ENCODE assay signal across 8 mouse cellular contexts in genomic region chr1:194618841-194619311, GRCm38 (mm10). TPM values are rescaled to one million over a fixed set of nuclear protein-coding genes. Genes with fewer than 3 reads are reported as not detected.
A peak's percentile ranks its signal among the peaks of the same experiment; 100 is the strongest.
DNase-seq lines count a peak whose midpoint lies in the region; ATAC-seq and TF ChIP-seq lines count a peak whose summit lies in the region.

No protein-coding gene starts in this region.

- DNase-seq in 416B (ENCODE audit: low read depth) (peak; percentile 41), liver (peak; percentile 76)
- peak; percentile 96 for DNase-seq in brain, embryonic 14.5 days (ENCODE audit: low read depth)

- H3K27me3 ChIP-seq in embryonic facial prominence, embryonic 15.5 days: no peaks in the 10 kb centered on the region
- no peaks in the 10 kb centered on the region; the same call in 1 of the 2 replicates for H3K27me3 ChIP-seq in heart, embryonic 11.5 days (ENCODE audit: control insufficient read depth, insufficient read depth, low read length)
- peaks cover 4% of the 10 kb centered on the region; the same call in 1 of the 2 replicates for H3K27me3 ChIP-seq in kidney, embryonic 15.5 days
- no peaks in the 10 kb centered on the region for H3K27me3 ChIP-seq in myocyte (ENCODE audit: control insufficient read depth, insufficient read depth, insufficient read length)
- no peaks in the 10 kb centered on the region for H3K27me3 ChIP-seq in stomach, embryonic 16.5 days (ENCODE audit: control insufficient read depth, insufficient read depth, low read length)

- H3K4me2 ChIP-seq in embryonic facial prominence, embryonic 15.5 days (replicated peaks): peak overlapping the region; percentile 91
- peak overlapping the region; percentile 91 for H3K4me2 ChIP-seq in heart, embryonic 11.5 days
- H3K4me2 ChIP-seq in kidney, embryonic 15.5 days: peak overlapping the region; percentile 93
- peak overlapping the region; percentile 98 for H3K4me2 ChIP-seq in myocyte (ENCODE audit: low read depth)
- H3K4me2 ChIP-seq in stomach, embryonic 16.5 days (ENCODE audit: low read depth, low read length): peak overlapping the region; percentile 93

- H3K4me1 ChIP-seq in embryonic facial prominence, embryonic 15.5 days: peaks cover 46% of the 10 kb centered on the region
- H3K4me1 ChIP-seq in heart, embryonic 11.5 days (ENCODE audit: control insufficient read depth, insufficient read depth, low read length): peaks cover 15% of the 10 kb centered on the region
- H3K4me1 ChIP-seq in kidney, embryonic 15.5 days: peaks cover 40% of the 10 kb centered on the region
- peaks cover 29% of the 10 kb centered on the region for H3K4me1 ChIP-seq in stomach, embryonic 16.5 days (ENCODE audit: control insufficient read depth, insufficient read depth, low read length)

- peak; percentile 63; the same call in 1 of the 2 replicates for TF ChIP-seq CTCF in brain, embryonic 14.5 days (IDR thresholded peaks at IDR 0.05; ENCODE audit: borderline replicate concordance, extremely low read depth, insufficient read depth, insufficient read length)

- H3K4me3 ChIP-seq in embryonic facial prominence, embryonic 15.5 days (replicated peaks): peak overlapping the region; percentile 79
- H3K4me3 ChIP-seq in heart, embryonic 11.5 days (ENCODE audit: low read depth, low read length): peak overlapping the region; percentile 85
- peak overlapping the region; percentile 76 for H3K4me3 ChIP-seq in kidney, embryonic 15.5 days (replicated peaks)
- peak overlapping the region; percentile 81 for H3K4me3 ChIP-seq in myocyte
- peak overlapping the region; percentile 93 for H3K4me3 ChIP-seq in stomach, embryonic 16.5 days (replicated peaks; ENCODE audit: low read length)

- H3ac ChIP-seq in myocyte (ENCODE audit: control insufficient read depth, insufficient read length): peak overlapping the region; percentile 60

- 2% methylated on average over 19 of the region's 19 CpGs for WGBS in embryonic facial prominence, embryonic 15.5 days
- WGBS in heart, embryonic 11.5 days (ENCODE audit: insufficient replicate concordance): 3% methylated on average over 19 of the region's 19 CpGs
- 2% methylated on average over 19 of the region's 19 CpGs for WGBS in kidney, embryonic 15.5 days
- WGBS in stomach, embryonic 16.5 days: 1% methylated on average over 19 of the region's 19 CpGs

- no peak for TF ChIP-seq POLR2A in brain, embryonic 14.5 days (IDR thresholded peaks at IDR 0.05; ENCODE audit: borderline replicate concordance, extremely low read depth, insufficient read depth, insufficient read length, poor library complexity, severe bottlenecking)
- TF ChIP-seq POLR2A in myocyte (IDR thresholded peaks at IDR 0.05; ENCODE audit: insufficient read length, low read depth): no peak

- no peak overlapping the region for H3K9ac ChIP-seq in embryonic facial prominence, embryonic 15.5 days
- no peak overlapping the region for H3K9ac ChIP-seq in heart, embryonic 11.5 days (ENCODE audit: low read depth, low read length)
- H3K9ac ChIP-seq in kidney, embryonic 15.5 days: peak overlapping the region; percentile 71; the same call in 1 of the 2 replicates
- H3K9ac ChIP-seq in stomach, embryonic 16.5 days (ENCODE audit: low read length): peak overlapping the region; percentile 93; the same call in 1 of the 2 replicates

- peaks cover 26% of the 10 kb centered on the region for H3K79me2 ChIP-seq in myocyte (ENCODE audit: control insufficient read depth, insufficient read depth)

- no peak overlapping the region; the same call in 1 of the 2 replicates for H3K27ac ChIP-seq in embryonic facial prominence, embryonic 15.5 days (replicated peaks)
- no peak overlapping the region for H3K27ac ChIP-seq in heart, embryonic 11.5 days (ENCODE audit: low read depth, low read length)
- H3K27ac ChIP-seq in kidney, embryonic 15.5 days: no peak overlapping the region
- H3K27ac ChIP-seq in stomach, embryonic 16.5 days (ENCODE audit: low read length): peak overlapping the region; percentile 87; the same call in 1 of the 2 replicates

- H3K9me3 ChIP-seq in embryonic facial prominence, embryonic 15.5 days (replicated peaks): no peaks in the 10 kb centered on the region
- H3K9me3 ChIP-seq in heart, embryonic 11.5 days (replicated peaks; ENCODE audit: control insufficient read depth, low read length): no peaks in the 10 kb centered on the region
- H3K9me3 ChIP-seq in kidney, embryonic 15.5 days (replicated peaks): no peaks in the 10 kb centered on the region
- H3K9me3 ChIP-seq in stomach, embryonic 16.5 days (replicated peaks; ENCODE audit: control insufficient read depth, low read length): no peaks in the 10 kb centered on the region

- no peak for ATAC-seq in embryonic facial prominence, embryonic 15.5 days (ENCODE audit: insufficient number of reproducible peaks, low FRiP score, low TSS enrichment, low read depth)
- ATAC-seq in heart, embryonic 11.5 days (replicated peaks; ENCODE audit: insufficient number of reproducible peaks, low FRiP score, low TSS enrichment): peak; percentile 46; the same call in 1 of the 2 replicates
- ATAC-seq in kidney, embryonic 15.5 days (replicated peaks; ENCODE audit: low FRiP score): 0 out of 2 replicates have a peak, but pooled peaks have one; percentile 33
- no peak for ATAC-seq in stomach, embryonic 16.5 days (ENCODE audit: insufficient read depth, low FRiP score)

- no peaks in the 10 kb centered on the region for H3K36me3 ChIP-seq in embryonic facial prominence, embryonic 15.5 days
- no peaks in the 10 kb centered on the region for H3K36me3 ChIP-seq in heart, embryonic 11.5 days (ENCODE audit: control insufficient read depth, insufficient read depth, low read length)
- no peaks in the 10 kb centered on the region for H3K36me3 ChIP-seq in kidney, embryonic 15.5 days
- no peaks in the 10 kb centered on the region for H3K36me3 ChIP-seq in myocyte (ENCODE audit: control insufficient read depth, insufficient read depth)
- H3K36me3 ChIP-seq in stomach, embryonic 16.5 days (ENCODE audit: control insufficient read depth, insufficient read depth, low read length): no peaks in the 10 kb centered on the region

TF ChIP-seq in myocyte, 11 proteins besides CTCF, POLR2A, EP300 and RAD21:
- no peak for TF ChIP-seq MAX (IDR thresholded peaks at IDR 0.05; ENCODE audit: low read depth)
- no peak for TF ChIP-seq TCF3 (IDR thresholded peaks at IDR 0.05; ENCODE audit: insufficient read length, low read depth)
- no peak for TF ChIP-seq POLR2AphosphoS2 (IDR thresholded peaks at IDR 0.05; ENCODE audit: insufficient read length, low read depth)
- TF ChIP-seq USF1 (IDR thresholded peaks at IDR 0.05; ENCODE audit: low read depth): no peak
- TF ChIP-seq TCF12 (IDR thresholded peaks at IDR 0.05; ENCODE audit: insufficient read depth, poor library complexity, severe bottlenecking): no peak
- no peak for TF ChIP-seq E2F4 (IDR thresholded peaks at IDR 0.05; ENCODE audit: insufficient read depth)
- no peak for TF ChIP-seq REST (IDR thresholded peaks at IDR 0.05; ENCODE audit: insufficient read depth, insufficient read length)
- TF ChIP-seq CEBPB (IDR thresholded peaks at IDR 0.05; ENCODE audit: insufficient read depth, poor library complexity, severe bottlenecking): no peak
- TF ChIP-seq MYOD1 (IDR thresholded peaks at IDR 0.05; ENCODE audit: control insufficient read depth in 1 of 3, insufficient read length in 2 of 3, low read depth in 2 of 3): no peak
- TF ChIP-seq SRF (IDR thresholded peaks at IDR 0.05; ENCODE audit: control insufficient read depth, insufficient read length, low read depth): no peak
- TF ChIP-seq MYOG (IDR thresholded peaks at IDR 0.05; ENCODE audit: control insufficient read depth in 1 of 3, insufficient read depth in 1 of 3, insufficient read length in 2 of 3, low read depth in 2 of 3): no peak

RNA-seq across cellular contexts. Expression of gene Plxna2, which starts 0.9 kb away (rescaled TPM):
- 60.3 and 66.5 TPM in 2 replicates for polyA plus RNA-seq in brain, embryonic 14.5 days (2012; rRNA removed)
- polyA plus RNA-seq in embryonic facial prominence, embryonic 15.5 days (2015; fragmentation: Nextera tagmentation; extraction: Ambion mirVana): 11.0 and 11.5 TPM in 2 replicates
- polyA plus RNA-seq in heart, embryonic 11.5 days (2014; fragmentation: Nextera tagmentation; extraction: Ambion mirVana): 6.4 and 6.7 TPM in 2 replicates
- 5.7 and 6.3 TPM in 2 replicates for polyA plus RNA-seq in kidney, embryonic 15.5 days (2015; fragmentation: Nextera tagmentation; extraction: Ambion mirVana)
- polyA plus RNA-seq in myocyte (2012; fragmentation: generic; extraction: Trizol): 3.6 TPM
- polyA plus RNA-seq in stomach, embryonic 16.5 days (2015; fragmentation: Nextera tagmentation; extraction: Ambion mirVana): 7.3 and 8.2 TPM in 2 replicates

Comparison
In these comparisons a context has a peak if more than half of its experiments do, and no peak if none do; other contexts are left out.
1. DNase-seq: peak in every context shown above with its lines; median percentile 96 in brain, embryonic 14.5 days; 76 in liver; 41 in 416B.
2. ATAC-seq: peak in heart, embryonic 11.5 days (single experiment) and kidney, embryonic 15.5 days (single experiment); none in embryonic facial prominence, embryonic 15.5 days (single experiment) and stomach, embryonic 16.5 days (single experiment).
3. H3K9ac ChIP-seq: peak in kidney, embryonic 15.5 days (single experiment) and stomach, embryonic 16.5 days (single experiment); none in embryonic facial prominence, embryonic 15.5 days (single experiment) and heart, embryonic 11.5 days (single experiment).
4. Peak in every context shown above with its lines, with median percentiles within 50 percentile points of each other: H3K4me2 ChIP-seq and H3K4me3 ChIP-seq.